Mouse (Mus musculus) heart, adult 2 months (tissue): ENCODE data around the gene Plet1.

Source experiments
- CTCF ChIP-seq: fragments of 200-600 bp; IDR thresholded peaks from 2 replicates; pipeline ENCODE4 v1.8.1; 2022; ENCODE audit warnings: antibody characterized with exemption, mild to moderate bottlenecking, moderate library complexity
- EP300 ChIP-seq: fragments of 200-500 bp; IDR thresholded peaks from 2 replicates; pipeline ENCODE4 v1.6.1; 2011; ENCODE audit warnings: low read depth, low read length, control low read depth; ENCODE audit not compliant: insufficient read depth
- POLR2A ChIP-seq: fragments of 200-500 bp; IDR thresholded peaks from 2 replicates; pipeline ENCODE4 v1.6.1; 2011; ENCODE audit warnings: mild to moderate bottlenecking, low read depth, low read length, control low read depth; ENCODE audit not compliant: insufficient read depth

DNA sequence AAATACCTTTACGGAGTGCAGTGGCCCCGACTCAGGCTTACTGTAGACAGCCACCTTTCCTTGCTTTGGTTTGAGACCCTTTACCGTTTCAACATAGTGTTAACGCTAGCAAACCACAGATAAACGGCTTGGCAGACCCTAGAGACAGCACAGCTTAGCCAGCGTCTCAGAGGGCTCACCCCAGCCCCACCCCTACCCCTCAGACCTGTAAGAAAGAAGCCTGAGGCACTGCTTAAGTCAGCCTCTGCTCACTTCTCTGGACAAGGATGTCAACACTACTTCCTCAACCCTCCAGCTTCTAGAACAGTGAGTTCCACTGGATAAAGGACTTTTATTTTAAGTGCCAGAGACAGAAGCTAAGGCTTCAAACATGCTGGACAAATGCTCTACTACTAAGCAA is 2.2 kb downstream of the Plet1 start:
- TF ChIP-seq CTCF, result no peak
- TF ChIP-seq POLR2A, result no peak
- no peak for TF ChIP-seq EP300
